Mouse (Mus musculus) 3134 (cell line): Measurements from ENCODE around the gene Rpl28.

Experiments
- DNase-seq: peaks from one replicate; pipeline ENCODE4 v3.0.0-alpha.2; 2011; ENCODE audit warnings: low spot score; ENCODE audit not compliant: insufficient read length; ENCODE audit errors: extremely low read depth

Rpl28 gene

DNA sequence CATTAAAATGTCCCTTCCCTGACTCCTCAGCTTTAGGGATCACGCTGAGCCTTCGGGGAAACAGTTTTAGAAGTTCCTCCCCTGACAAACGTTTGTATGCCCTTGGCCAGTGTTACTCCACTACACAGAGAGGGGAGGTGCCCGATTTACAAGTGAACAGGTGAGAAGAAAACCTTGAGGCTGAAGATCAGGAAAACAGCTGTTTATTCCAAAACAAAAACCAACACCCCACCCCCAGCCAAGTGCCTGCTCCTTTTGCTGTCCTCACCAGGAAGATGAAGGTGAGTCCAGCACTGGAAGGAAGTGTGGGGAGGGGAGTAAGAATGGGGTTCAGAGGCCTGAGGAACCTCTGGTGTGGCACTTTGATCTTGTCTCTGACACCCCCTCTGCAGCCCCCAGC, 32.7 kb downstream of the Rpl28 start:
- no peak for DNase-seq

DNA sequence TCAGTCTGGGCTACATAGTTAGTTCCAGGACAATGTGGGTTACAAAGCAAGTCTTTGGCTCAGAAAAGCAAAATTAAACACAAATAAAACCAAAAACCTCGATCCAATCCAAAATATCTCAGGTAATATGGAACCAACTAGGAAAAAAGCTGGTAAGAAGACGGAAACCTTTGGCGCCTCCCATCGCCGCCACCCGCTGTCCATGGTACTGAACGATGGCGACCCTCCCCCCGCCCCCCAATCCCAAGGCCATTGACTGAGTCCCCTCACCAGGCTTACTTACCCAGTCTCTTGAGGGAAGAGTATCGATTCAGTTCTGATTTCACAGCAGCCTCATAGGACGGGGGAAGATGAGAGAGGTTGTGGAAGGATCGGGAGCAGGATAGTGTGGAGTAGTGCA, 37.8 kb downstream of the Rpl28 start:
- DNase-seq, result no peak

DNA sequence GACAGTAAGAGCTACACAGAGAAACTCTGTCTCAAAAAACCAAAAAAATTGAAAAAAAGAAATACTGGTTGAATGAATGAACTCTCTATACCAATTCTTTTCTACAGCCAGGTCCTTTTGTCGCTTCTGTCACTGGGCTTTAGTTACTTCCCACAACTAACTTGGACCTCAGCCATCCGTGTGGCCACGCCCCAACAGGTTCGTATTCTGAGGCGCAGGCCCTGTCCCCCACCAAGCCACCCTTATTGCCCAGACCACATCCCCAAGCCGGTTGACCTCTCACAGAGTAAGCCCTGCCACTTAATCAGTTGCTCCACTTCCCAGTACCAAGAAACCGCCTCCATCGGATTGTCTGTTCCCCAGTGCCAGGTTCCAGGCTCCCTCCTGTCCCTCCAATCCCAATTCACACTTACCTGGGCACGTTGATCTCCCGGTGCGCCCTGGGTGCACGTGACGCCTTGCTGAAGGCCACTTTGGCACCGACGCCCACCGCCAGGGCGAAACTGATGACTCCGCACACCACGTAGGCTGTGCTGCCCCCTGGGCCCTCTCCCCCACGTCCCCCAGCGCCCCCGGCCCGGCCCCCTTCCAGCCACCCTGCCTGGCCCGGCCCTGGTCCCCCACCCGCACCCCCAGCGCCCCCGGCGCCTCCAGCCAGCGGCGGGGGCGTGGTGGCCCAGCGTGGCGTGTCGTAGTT, 43.1 kb downstream of the Rpl28 start:
- no peak for DNase-seq

DNA sequence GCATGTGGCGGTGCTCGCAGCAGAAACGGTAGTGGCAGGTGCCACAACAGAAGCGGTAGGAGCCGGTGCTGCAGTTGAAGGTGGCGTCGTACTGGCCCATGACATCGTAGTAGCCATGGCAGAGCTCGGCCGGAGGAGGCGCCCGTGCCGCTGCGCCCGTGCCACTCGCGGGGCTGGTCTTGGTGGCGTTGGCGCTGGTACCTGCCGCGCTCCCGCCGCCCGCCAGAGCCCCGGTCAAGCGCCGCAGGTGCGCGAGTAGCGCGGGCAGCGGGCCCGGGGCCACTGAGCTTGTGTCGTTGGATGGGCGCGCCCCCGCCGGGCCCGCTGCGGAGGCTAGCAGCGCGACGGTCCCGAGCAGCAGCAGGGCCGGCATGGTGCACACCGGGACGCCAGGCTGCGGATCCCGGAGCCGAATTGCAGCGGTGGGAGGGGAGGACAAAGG, 43.7 kb downstream of the Rpl28 start:
- DNase-seq, result no peak

DNA sequence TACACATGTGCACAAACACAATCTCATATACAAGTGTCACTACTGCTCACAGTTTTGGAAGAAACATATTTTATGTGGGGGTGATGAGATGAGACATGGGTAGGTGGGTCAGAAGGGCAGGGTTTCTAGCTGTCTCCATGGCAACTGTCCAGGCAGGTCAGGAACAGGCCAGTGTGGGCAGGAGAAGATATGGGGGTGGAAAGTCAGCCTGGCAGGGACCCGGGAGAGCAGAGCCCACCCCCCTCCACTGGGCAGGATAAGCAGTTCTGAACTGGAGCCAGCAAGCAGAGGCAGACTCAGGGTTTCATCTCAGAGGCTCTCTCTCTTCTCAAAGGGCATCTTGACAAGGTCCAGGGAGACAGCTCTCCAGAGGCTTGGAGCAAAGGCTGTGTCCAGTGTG, 45.0 kb downstream of the Rpl28 start:
- no peak for DNase-seq

DNA sequence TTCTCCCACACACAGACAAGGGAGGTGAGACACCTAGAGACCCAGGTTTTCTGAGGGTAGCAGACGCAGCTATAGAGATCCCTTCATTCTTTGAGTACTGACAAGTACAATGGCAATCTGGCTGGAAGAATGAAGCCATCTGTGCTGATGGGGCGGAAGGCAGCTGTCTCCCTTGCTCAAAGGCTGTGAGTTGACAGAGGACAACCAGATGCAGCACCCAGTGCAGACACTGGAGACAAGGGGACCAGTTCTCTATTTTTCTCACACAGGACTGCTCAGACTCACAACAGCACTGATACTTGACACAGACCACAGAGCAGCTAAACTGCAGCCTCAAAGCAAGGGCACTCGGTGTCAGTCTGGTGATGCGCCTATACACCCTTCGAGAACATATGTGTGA, 49.4 kb downstream of the Rpl28 start:
- DNase-seq, result no peak

DNA sequence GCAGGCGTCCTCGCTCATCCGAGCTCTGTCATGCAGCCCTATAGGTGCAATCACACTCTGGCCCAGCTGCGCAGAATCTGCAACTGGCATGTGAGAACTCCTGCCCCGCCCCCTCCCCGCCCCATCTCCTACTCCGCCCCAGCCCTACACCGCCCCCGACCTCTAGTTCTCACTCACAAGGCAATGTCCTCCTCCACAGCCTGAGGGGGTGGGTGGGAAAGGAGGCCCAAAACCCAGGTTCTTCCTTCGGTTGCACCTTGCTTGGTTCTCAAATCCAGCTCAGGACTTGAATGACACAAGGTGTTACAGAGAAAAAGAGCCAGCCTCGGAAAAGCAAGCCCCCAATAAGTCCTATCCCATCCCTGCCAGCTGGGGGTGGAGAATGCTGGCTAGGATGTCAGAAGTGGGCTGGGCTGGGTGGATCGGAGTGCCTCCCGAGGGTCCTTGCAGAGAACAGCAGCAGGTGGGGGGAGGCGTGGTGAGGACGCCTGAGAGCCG, 50.0 kb downstream of the Rpl28 start:
- no peak for DNase-seq

DNA sequence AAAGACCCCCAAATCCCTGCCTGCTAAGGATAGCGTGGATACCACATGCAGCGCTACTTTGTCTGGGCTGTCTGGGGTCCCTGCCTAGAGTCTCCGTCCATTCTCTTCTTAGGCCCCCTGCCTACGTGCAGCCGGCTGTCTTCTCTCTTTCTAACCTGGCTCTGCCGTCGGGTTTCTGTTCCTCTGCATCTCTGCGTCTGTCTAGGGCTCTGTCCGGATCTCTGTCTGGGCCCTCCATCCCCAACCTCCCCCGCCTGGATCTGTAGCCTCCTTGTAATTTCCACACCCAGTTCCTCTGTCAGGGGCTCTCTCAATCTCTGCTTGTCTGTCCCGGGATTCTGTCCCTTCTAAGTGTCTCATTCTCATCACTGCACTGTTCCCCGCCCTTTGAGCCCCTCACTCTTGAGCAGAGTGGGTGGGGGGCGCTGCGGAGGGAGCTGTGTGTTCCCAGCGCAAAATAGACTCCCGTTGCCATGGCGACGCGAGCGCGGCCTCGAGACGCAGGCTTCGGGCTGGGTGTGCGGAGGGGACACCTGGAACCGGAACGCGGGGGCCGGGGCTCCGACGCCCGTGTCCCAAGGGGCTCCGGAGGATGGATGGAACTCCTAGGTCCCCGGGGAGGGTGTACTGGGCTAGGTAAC, 51.0 kb downstream of the Rpl28 start:
- DNase-seq, result no peak

DNA sequence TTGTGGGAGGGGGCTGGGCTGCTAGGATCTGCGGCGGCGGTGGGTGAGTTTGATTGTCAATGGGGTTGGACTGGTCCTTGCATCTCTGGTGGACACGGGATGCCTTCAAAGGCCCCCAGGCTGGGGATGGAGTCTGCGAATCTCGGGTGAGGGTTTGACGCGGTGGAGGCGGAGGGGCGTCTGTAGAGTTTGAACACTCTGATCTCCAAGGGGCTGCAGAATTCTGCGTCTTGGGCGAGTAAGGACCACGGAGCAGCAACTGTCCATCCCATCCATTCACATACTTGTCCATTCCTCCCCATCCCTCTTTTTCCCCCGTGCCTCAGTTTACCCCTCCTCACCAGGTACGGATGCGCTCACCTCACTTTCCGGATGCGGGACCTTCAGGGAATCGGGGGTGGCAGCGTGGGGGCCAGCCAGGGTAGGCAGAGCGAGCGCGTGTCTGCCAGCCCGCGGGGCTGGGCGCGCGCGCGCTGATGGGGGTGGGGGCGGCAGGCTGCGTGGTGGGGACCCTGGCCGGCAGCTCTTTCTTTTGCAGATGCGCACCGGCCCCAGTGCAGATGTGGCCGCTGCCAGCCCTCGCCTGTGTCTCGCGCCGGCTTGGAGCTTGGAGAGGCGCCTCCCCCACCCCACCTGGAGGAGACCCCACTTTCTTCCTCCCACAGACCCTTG, 51.7 kb downstream of the Rpl28 start, which contains the start of gene Shisa7:
TSS of gene Shisa7 (minus strand) at position 452 of the 672 bp plus-strand sequence.
- no peak for DNase-seq
